ENCODE assay signal across 18 mouse cellular contexts in the genomic region with DNA sequence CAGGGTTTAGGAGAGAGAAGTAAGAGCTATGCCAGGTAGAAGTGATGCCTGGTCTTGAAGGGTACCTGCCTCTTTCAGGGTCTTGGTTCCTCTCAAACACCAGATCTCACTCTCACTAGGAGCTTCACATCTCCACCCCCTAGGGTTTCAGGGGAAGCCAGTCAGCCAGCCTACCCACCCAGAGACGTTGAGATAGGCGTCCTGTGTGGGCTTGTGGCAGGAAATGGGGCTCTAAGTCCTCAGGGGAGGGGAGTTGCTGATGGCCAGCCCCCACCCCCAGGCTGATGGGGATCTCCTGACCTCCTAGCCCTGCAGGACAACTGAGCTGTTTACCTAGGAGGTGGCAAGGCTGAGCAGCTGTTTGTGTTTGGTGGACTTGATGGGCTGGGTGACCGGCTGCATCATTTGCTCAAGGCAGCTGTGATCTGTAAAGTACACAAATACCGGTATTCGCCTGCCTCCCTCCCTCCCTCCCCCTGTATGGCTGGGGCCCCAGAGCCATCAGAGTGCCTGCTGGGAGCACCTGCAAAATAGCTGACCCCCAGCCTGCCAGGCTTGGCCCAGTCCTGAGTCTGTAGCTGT. TPM values are rescaled to one million over a fixed set of nuclear protein-coding genes. Genes with fewer than 3 reads are reported as not detected.
DNase-seq lines count a peak whose midpoint lies in the region; ATAC-seq and TF ChIP-seq lines count a peak whose summit lies in the region.
"Had no signal": no experiment of that assay in that cellular context is flagged by ENCODE, and none has a peak within 500 bp of the region (broad histone marks: within the 10 kb centered on the region; RNA-seq: fewer than 3 reads in every experiment).

No protein-coding gene starts in this region.

- WGBS in liver, embryonic 11.5 days: 4% methylated on average over 5 of the region's 5 CpGs
- WGBS in liver, postnatal 0 days (ENCODE audit: insufficient replicate concordance): 7% methylated on average over 5 of the region's 5 CpGs

- H3K27me3 ChIP-seq in liver, embryonic 11.5 days (replicated peaks; ENCODE audit: control insufficient read depth, insufficient read depth, low read length): 0 out of 2 replicates have a peak, but pooled peaks cover 3% of the 10 kb centered on the region
- peaks cover 16% of the 10 kb centered on the region; the same call in 1 of the 2 replicates for H3K27me3 ChIP-seq in liver, postnatal 0 days (ENCODE audit: insufficient read depth, low read length)

- H3K4me1 ChIP-seq in liver, embryonic 11.5 days (replicated peaks; ENCODE audit: control insufficient read depth, insufficient read depth, low read length): peaks cover 34% of the 10 kb centered on the region
- peaks cover 35% of the 10 kb centered on the region for H3K4me1 ChIP-seq in liver, postnatal 0 days (ENCODE audit: insufficient read depth)

- no peak for TF ChIP-seq EP300 in liver, postnatal 0 days (IDR thresholded peaks at IDR 0.05; ENCODE audit: low read depth)

- ATAC-seq in CD4-positive, CD25-positive, alpha-beta regulatory T cell, adult 4 months: no peak
- ATAC-seq in liver, embryonic 11.5 days (replicated peaks; ENCODE audit: low FRiP score): no peak
- ATAC-seq in liver, postnatal 0 days: no peak
- ATAC-seq in inflammation-experienced regulatory T-cells, adult 6 months: no peak
- ATAC-seq: hindbrain, postnatal 0 days had no signal

- H3K9ac ChIP-seq in liver, embryonic 11.5 days (ENCODE audit: low read depth, low read length): no peak overlapping the region
- peak overlapping the region; percentile 9; the same call in 1 of the 2 replicates for H3K9ac ChIP-seq in liver, postnatal 0 days (replicated peaks)
- H3K9ac ChIP-seq: liver, embryonic 15.5 days had no signal

- H3K36me3 ChIP-seq in liver, embryonic 11.5 days (ENCODE audit: control insufficient read depth, insufficient read depth, low read length): no peaks in the 10 kb centered on the region
- no peaks in the 10 kb centered on the region for H3K36me3 ChIP-seq in liver, postnatal 0 days (replicated peaks; ENCODE audit: insufficient read depth, low read length)
- H3K36me3 ChIP-seq: liver, embryonic 15.5 days had no signal

- DNase-seq in CD4-positive, CD25-positive, alpha-beta regulatory T cell, adult 2 months (ENCODE audit: low read depth, low spot score): peak; percentile 63
- DNase-seq in liver, embryonic 11.5 days (ENCODE audit: low spot score): no peak
- no peak for DNase-seq in liver
- no peak for DNase-seq in liver, postnatal 0 days
- DNase-seq in thymus, postnatal 4 days: peak; percentile 67
- DNase-seq in lung, adult 18-20 months: no peak
- DNase-seq: adrenal gland, postnatal 36 days; heart, postnatal 14 days; lung, postnatal 4 days; midbrain, embryonic 14.5 days; right cerebral cortex, postnatal 4 days had no signal

- no peak overlapping the region for H3K27ac ChIP-seq in liver, embryonic 11.5 days (ENCODE audit: low read depth, low read length)
- H3K27ac ChIP-seq in liver, postnatal 0 days (ENCODE audit: low read depth): no peak overlapping the region
- H3K27ac ChIP-seq: hindbrain, postnatal 0 days; kidney, postnatal 0 days; liver, embryonic 15.5 days had no signal

- H3K9me3 ChIP-seq in liver, embryonic 11.5 days (ENCODE audit: control insufficient read depth, low read length): no peaks in the 10 kb centered on the region
- H3K9me3 ChIP-seq in liver, postnatal 0 days (ENCODE audit: low read length): no peaks in the 10 kb centered on the region
- H3K9me3 ChIP-seq: liver, embryonic 15.5 days had no signal

- peak overlapping the region; percentile 42 for H3K4me3 ChIP-seq in liver, embryonic 11.5 days (ENCODE audit: low read depth, low read length)
- H3K4me3 ChIP-seq in liver, postnatal 0 days (ENCODE audit: low read depth, low read length): no peak overlapping the region
- H3K4me3 ChIP-seq: erythroblast, embryonic 14.5 days had no signal

- H3K4me2 ChIP-seq in liver, embryonic 11.5 days: peak overlapping the region; percentile 62
- H3K4me2 ChIP-seq in liver, postnatal 0 days (ENCODE audit: low read depth, low read length): peak overlapping the region; percentile 64

- no peak for TF ChIP-seq CTCF in liver, postnatal 0 days (IDR thresholded peaks at IDR 0.05; ENCODE audit: low read depth)

RNA-seq across cellular contexts. Expression of gene Slc9a3r1, which starts 8.0 kb away (rescaled TPM):
- 100 to 1,000 TPM; 162 to 222 TPM for polyA plus RNA-seq in CD4-positive, CD25-positive, alpha-beta regulatory T cell, adult 4 months (2017; shearing (Covaris generic))
- polyA plus RNA-seq in liver, embryonic 11.5 days (2014; fragmentation: Nextera tagmentation; extraction: Ambion mirVana): 117 and 121 TPM in 2 replicates
- 101 and 115 TPM in 2 replicates for polyA plus RNA-seq in liver, postnatal 0 days (2015; fragmentation: Nextera tagmentation; extraction: Ambion mirVana)
- polyA plus RNA-seq in inflammation-experienced regulatory T-cells, adult 6 months (2017; shearing (Covaris generic)): 100 to 1,000 TPM; 137 to 172 (median 165) TPM

RNA-seq across cellular contexts. Expression of gene Cd300lf, which starts 21.4 kb away (rescaled TPM):
- polyA plus RNA-seq in CD4-positive, CD25-positive, alpha-beta regulatory T cell, adult 4 months (2017; shearing (Covaris generic)): 1 to 10 TPM in 1 of 2 experiments, under 1 TPM in 1; 0.51 to 1.0 TPM
- 0.63 and 0.86 TPM in 2 replicates for polyA plus RNA-seq in liver, embryonic 11.5 days (2014; fragmentation: Nextera tagmentation; extraction: Ambion mirVana)
- 8.5 and 9.3 TPM in 2 replicates for polyA plus RNA-seq in liver, postnatal 0 days (2015; fragmentation: Nextera tagmentation; extraction: Ambion mirVana)
- polyA plus RNA-seq in inflammation-experienced regulatory T-cells, adult 6 months (2017; shearing (Covaris generic)): 1 to 10 TPM; 1.4 to 1.6 (median 1.5) TPM
- polyA plus RNA-seq: erythroblast, embryonic 14.5 days; midbrain, embryonic 14.5 days; neural tube, embryonic 11.5 days had no signal

RNA-seq across cellular contexts. Expression of gene Tmem104, which starts 32.1 kb away (rescaled TPM):
- 10 to 100 TPM in 1 of 2 experiments, 1 to 10 TPM in 1; 8.1 to 14.2 TPM for polyA plus RNA-seq in CD4-positive, CD25-positive, alpha-beta regulatory T cell, adult 4 months (2017; shearing (Covaris generic))
- polyA plus RNA-seq in liver, embryonic 11.5 days (2014; fragmentation: Nextera tagmentation; extraction: Ambion mirVana): 10.8 and 13.1 TPM in 2 replicates
- 5.7 and 7.1 TPM in 2 replicates for polyA plus RNA-seq in liver, postnatal 0 days (2015; fragmentation: Nextera tagmentation; extraction: Ambion mirVana)
- 10 to 100 TPM in 1 of 3 experiments, 1 to 10 TPM in 2; 9.2 to 10.6 (median 9.8) TPM for polyA plus RNA-seq in inflammation-experienced regulatory T-cells, adult 6 months (2017; shearing (Covaris generic))

RNA-seq across cellular contexts. Expression of gene Nat9, which starts 32.5 kb away (rescaled TPM):
- 10 to 100 TPM; 12.1 to 18.1 TPM for polyA plus RNA-seq in CD4-positive, CD25-positive, alpha-beta regulatory T cell, adult 4 months (2017; shearing (Covaris generic))
- polyA plus RNA-seq in liver, embryonic 11.5 days (2014; fragmentation: Nextera tagmentation; extraction: Ambion mirVana): 17.0 and 20.1 TPM in 2 replicates
- polyA plus RNA-seq in liver, postnatal 0 days (2015; fragmentation: Nextera tagmentation; extraction: Ambion mirVana): 16.5 and 16.7 TPM in 2 replicates
- 10 to 100 TPM; 14.2 to 21.0 (median 15.1) TPM for polyA plus RNA-seq in inflammation-experienced regulatory T-cells, adult 6 months (2017; shearing (Covaris generic))

Comparison
In these comparisons a context has a peak if more than half of its experiments do, and no peak if none do; other contexts are left out.
1. DNase-seq: peak in CD4-positive, CD25-positive, alpha-beta regulatory T cell, adult 2 months (single experiment) and thymus, postnatal 4 days (single experiment); none in liver, embryonic 11.5 days (single experiment), liver (single experiment), liver, postnatal 0 days (single experiment) and lung, adult 18-20 months (0 of 2).